Mouse (Mus musculus) spleen, adult 2 months (tissue): Measurements from ENCODE around the gene Flrt2. TPM values are rescaled to one million over a fixed set of nuclear protein-coding genes. Genes with fewer than 3 reads are reported as not detected.
A peak's percentile ranks its signal among the peaks of the same experiment; 100 is the strongest.

Source experiments
- DNase-seq, 2 experiments: peaks; one replicate each; pipeline versions ENCODE4 v3.0.0 to v3.0.0-alpha.2; 2012 to 2021; ENCODE audit warnings: low spot score in 2 of 2, low read depth in 1 of 2
- H3K27ac ChIP-seq: fragments of 200-500 bp; 2 replicates; pipeline ENCODE4 v1.5.1; 2012; ENCODE audit warnings: low read length, inconsistent platforms; ENCODE audit not compliant: insufficient read depth
- H3K27me3 ChIP-seq: fragments of 200-500 bp; 2 replicates; pipeline ENCODE4 v1.6.1; 2012; ENCODE audit warnings: mild to moderate bottlenecking, moderate library complexity, low read length, inconsistent platforms; ENCODE audit not compliant: control insufficient read depth, insufficient read depth
- H3K36me3 ChIP-seq: fragments of 200-500 bp; 2 replicates; pipeline ENCODE4 v1.6.1; 2012; ENCODE audit warnings: mild to moderate bottlenecking, low read length, inconsistent platforms; ENCODE audit not compliant: control insufficient read depth, insufficient read depth
- H3K4me1 ChIP-seq: fragments of 200-500 bp; 2 replicates; pipeline ENCODE4 v1.6.1; 2011; ENCODE audit warnings: inconsistent platforms; ENCODE audit not compliant: control insufficient read depth, insufficient read depth, insufficient read length
- H3K4me3 ChIP-seq: fragments of 200-500 bp; 2 replicates; pipeline ENCODE4 v1.5.1; 2011; ENCODE audit warnings: mild to moderate bottlenecking, inconsistent platforms; ENCODE audit not compliant: insufficient read depth, insufficient read length; ENCODE audit errors: extremely low read depth
- CTCF ChIP-seq: fragments of 200-500 bp; IDR thresholded peaks from 2 replicates; pipeline ENCODE4 v1.5.1; 2011; ENCODE audit warnings: mild to moderate bottlenecking, inconsistent platforms; ENCODE audit not compliant: insufficient read depth, insufficient read length, insufficient replicate concordance; ENCODE audit errors: extremely low read depth
- POLR2A ChIP-seq: fragments of 200-500 bp; IDR thresholded peaks from 2 replicates; pipeline ENCODE4 v1.6.1; 2011; ENCODE audit warnings: low read depth, low read length, inconsistent platforms
- WGBS: fragments of 180-500 bp; shearing (Covaris S2); methylation state at CpG from one replicate; pipeline ENCODE4 v1.1.7; 2018; 5-methylcytosine and 5-hydroxymethylcytosine counted together
- polyA plus RNA-seq: library from polyadenylated mRNA; depleted of rRNA; stranded (reverse); fragments of >200 nt; gene quantifications from 2 replicates; pipeline ENCODE4 v1.2.3, GENCODE M21; 2012

The Flrt2 gene
- polyA plus RNA-seq, 1 experiment: 0.92 TPM

DNA sequence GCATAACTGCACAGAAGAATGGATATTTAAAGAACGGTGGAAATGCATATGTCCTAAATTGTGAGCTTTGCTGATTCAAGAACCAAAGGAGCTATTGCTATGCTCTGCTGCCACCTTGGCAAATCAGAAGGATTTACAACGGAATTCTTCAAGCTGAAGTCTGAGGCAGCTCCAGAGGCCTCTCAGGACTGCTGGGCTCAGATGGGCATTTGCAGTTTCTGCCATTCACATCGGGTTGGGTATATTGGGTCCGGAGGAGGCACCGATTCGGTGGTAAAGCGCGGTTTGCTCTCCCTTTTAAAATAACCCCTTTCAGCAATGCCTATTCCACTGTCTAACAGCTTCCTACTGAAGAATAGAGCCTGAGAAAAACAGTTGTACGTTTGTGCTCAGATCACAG is 1.2 kb upstream of the Flrt2 start:
- 22% methylated on average over 9 of the region's 9 CpGs for WGBS
- H3K36me3 ChIP-seq: no peaks in the 10 kb centered on the region
- H3K27me3 ChIP-seq: peaks cover 8% of the 10 kb centered on the region
- H3K4me3 ChIP-seq: no peak overlapping the region
- H3K27ac ChIP-seq: no peak overlapping the region
- DNase-seq: no peak
- TF ChIP-seq POLR2A: no peak
- no peak for TF ChIP-seq CTCF
- no peaks in the 10 kb centered on the region for H3K4me1 ChIP-seq

DNA sequence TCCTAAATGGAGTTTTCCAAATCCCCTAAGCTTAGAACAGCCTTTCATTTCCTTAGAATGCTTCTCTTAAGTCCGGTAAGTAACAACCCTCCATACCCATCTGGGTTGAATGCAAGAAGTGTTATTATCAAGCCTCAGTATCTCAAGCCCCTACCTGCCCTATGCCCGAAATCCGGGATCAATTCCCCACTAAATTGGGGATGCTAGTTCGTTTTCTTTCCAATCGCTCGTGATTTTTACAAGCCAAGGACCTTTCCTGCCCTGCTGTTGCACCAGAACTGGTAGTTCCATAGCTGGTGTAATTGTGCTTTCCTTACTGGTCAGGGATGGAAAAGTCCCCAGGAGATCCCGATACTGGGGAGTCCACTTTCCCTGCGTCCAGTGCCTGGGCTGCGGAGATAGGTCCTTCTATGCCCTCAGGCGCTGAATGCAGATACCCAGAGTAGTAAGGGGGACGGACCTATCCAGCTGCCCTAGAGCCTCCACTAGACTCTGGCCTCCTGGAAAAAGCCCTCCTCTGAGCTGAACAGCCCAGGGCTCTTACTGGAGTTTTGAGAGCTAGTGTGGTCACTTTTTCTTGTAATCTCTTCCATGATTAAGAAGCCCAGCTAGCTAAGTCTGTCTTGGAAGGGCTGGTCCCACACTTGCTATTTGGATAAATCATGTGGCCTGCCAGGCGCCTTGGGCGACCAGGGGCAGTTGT is 1.1 kb downstream of the Flrt2 start:
- no peaks in the 10 kb centered on the region for H3K36me3 ChIP-seq
- no peak overlapping the region for H3K27ac ChIP-seq
- peaks cover 8% of the 10 kb centered on the region for H3K27me3 ChIP-seq
- no peaks in the 10 kb centered on the region for H3K4me1 ChIP-seq
- no peak for DNase-seq
- TF ChIP-seq POLR2A (no peak), CTCF (no peak)
- H3K4me3 ChIP-seq: peak overlapping the region; percentile 3; the same call in 1 of the 2 replicates
- 6% methylated on average over 13 of the region's 13 CpGs for WGBS

GRCm38 (mm10) chr12:95693651-95694471 is 1.8 kb downstream of the Flrt2 start:
- 2% methylated on average over 28 of the region's 28 CpGs for WGBS
- TF ChIP-seq CTCF (no peak), POLR2A (no peak)
- Histone ChIP-seq H3K27me3 (peaks cover 8% of the 10 kb centered on the region), H3K36me3 (no peaks in the 10 kb centered on the region), H3K4me3 (peak overlapping the region; percentile 3; the same call in 1 of the 2 replicates), H3K4me1 (no peaks in the 10 kb centered on the region), H3K27ac (no peak overlapping the region; the same call in 1 of the 2 replicates)
- no peak for DNase-seq

- H3K4me1 ChIP-seq: no peaks in the 10 kb centered on the region
- TF ChIP-seq POLR2A (no peak), CTCF (no peak)
- no peak for DNase-seq
- H3K27ac ChIP-seq: no peak overlapping the region
- no peaks in the 10 kb centered on the region for H3K36me3 ChIP-seq
- H3K4me3 ChIP-seq: no peak overlapping the region
- H3K27me3 ChIP-seq: peaks cover 8% of the 10 kb centered on the region
- 4% methylated on average over 8 of the region's 8 CpGs for WGBS
These were observed 2.5 kb downstream of the Flrt2 start for GRCm38 (mm10) chr12:95694507-95694906.

DNA sequence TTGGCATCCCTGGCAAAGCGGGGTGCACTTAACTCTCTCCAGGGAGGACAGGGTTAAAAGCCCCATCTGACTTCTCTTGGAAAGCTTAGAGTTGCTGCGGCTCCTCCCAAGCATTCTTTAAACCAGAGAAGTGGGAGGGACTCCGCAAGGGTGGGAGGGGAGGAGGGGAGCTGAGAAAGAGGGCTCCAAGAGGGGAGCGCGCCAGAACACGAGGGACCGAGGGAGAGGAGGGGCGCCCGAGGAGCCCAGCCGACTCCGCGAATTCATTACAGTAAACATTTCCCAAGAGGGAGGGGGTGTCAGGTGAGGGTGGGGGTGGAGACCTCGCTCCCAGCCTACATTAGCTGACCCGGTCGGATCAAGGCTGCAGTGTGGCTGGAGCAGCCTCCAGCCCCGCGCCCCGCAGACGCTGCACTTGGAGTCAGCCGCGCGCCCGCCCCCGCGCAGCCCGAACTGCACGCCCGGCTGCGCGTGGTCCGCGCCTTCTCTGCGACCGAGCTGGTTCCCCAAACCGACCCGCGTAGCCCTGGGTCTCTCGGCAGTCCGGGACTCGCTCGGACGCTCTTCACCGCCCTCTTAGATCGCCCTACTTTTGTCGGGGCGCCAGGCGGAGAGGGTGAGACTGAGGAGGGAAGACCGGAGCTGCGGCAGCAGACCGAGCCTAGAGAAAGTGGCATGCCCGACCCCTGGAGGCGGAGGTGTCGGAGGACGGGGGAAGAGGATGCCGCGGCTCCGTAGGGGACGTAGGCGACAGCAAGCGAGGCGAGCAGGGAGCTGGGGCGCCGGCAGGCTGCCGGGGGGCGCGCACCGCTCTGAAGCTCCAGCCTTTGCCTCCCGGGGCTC is 3.2 kb downstream of the Flrt2 start:
- no peaks in the 10 kb centered on the region for H3K36me3 ChIP-seq
- TF ChIP-seq CTCF (no peak), POLR2A (no peak)
- DNase-seq: no peak
- H3K27me3 ChIP-seq: peaks cover 8% of the 10 kb centered on the region
- H3K27ac ChIP-seq: peak overlapping the region; percentile 50
- WGBS: 3% methylated on average over 65 of the region's 68 CpGs
- H3K4me1 ChIP-seq: no peaks in the 10 kb centered on the region
- peak overlapping the region; percentile 39 for H3K4me3 ChIP-seq

- 6% methylated on average over 28 of the region's 28 CpGs for WGBS
- Histone ChIP-seq H3K27ac (peak overlapping the region; percentile 50), H3K36me3 (no peaks in the 10 kb centered on the region), H3K4me1 (no peaks in the 10 kb centered on the region), H3K4me3 (peak overlapping the region; percentile 39; the same call in 1 of the 2 replicates), H3K27me3 (peaks cover 8% of the 10 kb centered on the region)
- no peak for TF ChIP-seq CTCF
- TF ChIP-seq POLR2A: no peak
- no peak for DNase-seq
These were observed 4.0 kb downstream of the Flrt2 start for GRCm38 (mm10) chr12:95695834-95696521.
